Mouse (Mus musculus) neutrophil, adult 5-6 weeks (primary cell): ENCODE measurements at regions not wholly inside any gene's neighbourhood (a gene's known extent, or its start where the extent isn't known, plus 50 kb on each side); places are given as distances from the start of the nearest gene placed in this dataset.
"Not testable (repeated sequence)": the region's sequence is repeated elsewhere in the genome, so short reads cannot be mapped to it uniquely, and the experiment has no call there.

ENCODE experiments used
- ATAC-seq: fragments of 151-379, 151-347 bp; 2 replicates; pipeline ENCODE4 v1.8.0; 2017; ENCODE audit warnings: mild to moderate bottlenecking, moderate TSS enrichment; ENCODE audit not compliant: insufficient number of reproducible peaks, poor library complexity, low FRiP score, severe bottlenecking; ENCODE audit errors: extremely low read depth

DNA sequence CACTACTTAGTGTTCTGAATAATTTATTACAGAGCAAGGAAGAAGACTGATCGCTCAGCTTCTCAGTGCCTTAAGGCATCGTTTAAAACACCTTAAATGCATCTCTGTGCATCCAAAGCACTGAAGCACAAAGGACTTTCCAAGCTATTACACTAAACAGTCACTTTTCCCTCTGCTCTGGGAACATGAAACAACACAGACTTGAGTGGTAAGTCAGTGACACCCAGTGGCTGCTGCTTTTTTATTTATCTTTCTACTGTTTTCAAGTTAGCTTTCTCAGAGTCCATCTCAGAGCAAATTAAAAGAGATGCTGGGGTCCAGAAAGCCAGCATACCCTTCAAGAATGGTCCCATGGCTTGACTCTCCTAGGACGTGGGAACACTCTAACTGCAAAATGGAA lies 162.3 kb upstream of the Ttc29 start:
- no peak for ATAC-seq

DNA sequence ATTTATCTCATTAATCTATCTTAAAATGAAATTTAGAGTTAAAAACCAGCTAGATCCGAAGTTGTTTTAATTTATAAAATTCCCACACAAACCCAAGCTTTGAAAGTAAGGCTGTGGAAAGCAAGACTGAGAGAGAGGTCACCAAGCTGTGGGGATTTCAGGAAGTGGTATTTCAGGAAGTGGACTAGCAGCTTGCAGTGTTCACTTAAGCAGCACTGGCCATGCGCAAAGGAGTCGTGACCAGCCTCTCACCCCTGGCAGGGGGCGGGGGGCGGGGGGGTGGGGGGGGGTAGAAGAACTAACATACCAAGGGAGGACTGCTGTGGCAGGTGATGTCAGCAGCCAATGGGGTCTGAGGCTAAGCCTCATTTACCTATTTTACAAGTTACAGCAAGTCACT lies 158.7 kb upstream of the Ttc29 start:
- ATAC-seq, result no peak

DNA sequence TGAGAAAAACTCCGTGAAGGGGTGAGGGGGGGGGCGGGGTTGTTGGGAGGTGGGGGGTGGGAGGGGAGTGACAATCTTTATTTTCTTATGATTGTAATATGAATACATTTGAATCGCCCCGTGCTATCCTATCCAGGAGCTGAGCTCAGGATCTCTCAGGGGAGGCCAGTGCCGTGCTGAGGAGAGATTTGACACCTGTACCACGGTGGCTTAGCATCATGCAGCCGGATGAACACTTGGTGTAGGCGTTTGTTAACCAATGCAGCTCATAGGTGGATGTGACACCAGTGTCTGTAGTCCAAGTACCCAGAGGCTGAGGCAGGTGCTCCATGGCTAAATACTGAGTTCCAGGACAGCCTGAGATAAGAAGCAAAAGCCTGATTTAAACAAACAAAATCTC lies 158.2 kb upstream of the Ttc29 start:
- ATAC-seq, result no peak

DNA sequence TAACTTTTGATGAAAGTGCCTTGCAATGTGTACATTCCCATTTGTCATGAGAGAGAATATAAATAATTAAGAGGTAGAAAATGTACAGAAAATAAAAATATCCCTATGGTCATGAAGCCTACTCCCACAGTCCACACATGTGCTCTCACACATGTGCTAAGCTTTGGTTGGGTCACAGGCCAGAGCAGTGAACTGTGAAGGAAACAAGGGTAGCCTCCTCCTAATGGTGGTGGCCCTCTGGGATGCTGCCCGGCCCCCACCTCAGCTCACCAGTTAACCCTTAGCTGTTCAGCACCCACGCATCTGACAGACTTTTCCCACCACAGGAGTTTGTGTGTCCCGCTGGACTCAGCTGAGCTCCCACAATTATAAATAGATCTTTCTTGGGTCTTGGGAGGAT lies 157.6 kb upstream of the Ttc29 start:
- no peak for ATAC-seq

DNA sequence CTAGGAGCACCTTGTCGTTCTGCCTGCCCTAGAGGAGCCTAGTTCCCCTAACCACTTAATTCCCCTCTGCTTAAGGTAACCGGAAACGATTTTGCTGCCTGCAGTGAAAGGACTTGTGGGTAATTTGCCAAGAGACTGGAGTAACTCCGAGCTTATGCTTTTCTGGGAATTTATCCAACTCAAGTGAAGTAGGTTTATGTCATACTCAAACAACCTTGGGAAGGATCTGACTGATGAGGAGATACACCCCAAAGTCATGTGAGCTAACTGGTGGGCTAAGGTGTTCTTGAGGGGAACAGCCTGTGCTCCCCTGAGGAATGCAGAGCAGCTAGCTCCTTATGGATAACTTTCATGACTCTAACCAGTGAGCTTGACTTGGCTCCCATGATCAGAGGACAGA lies 155.7 kb upstream of the Ttc29 start:
- no peak for ATAC-seq

DNA sequence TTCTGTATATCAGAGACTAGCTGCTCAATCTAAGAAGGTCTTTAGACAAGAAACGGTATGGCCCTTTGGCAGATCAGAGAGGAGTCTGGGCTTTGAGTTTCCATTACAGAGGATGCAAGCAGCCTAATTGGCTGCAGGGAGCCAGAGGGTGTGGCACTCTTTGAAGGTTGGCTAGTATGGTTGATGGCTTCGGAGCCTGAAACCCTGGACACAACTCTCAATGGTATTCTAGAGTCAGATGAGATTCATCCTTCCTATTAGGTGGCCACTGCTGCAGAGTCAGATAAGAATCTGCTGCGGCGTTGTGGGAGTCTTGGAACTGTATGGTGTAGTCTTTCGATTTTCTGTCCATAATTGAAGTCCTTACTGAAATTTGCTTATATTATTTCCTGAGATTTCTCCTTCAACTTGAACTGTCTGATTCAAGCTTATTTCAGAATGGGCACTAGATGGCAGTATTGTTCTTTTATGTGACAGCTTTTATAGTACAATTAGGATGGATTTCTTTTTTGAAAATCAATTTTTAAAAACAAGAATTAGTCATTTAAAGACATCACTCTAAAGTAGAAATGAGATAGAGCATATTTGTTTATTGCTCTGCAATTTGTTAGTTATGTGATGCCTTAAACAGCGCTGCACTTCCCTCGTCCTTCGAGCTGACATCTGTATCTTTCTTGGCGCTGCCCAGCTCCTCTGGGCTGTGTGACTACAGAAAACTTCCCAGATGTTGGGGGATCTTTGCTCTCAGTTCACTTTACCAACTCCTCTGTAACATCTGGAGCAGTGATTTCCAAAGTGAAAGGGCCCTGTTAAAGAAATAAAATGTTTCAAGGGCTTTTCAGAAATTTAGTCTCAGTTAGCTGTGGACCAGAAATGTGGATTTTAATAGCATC lies 151.0 kb upstream of the Ttc29 start:
- ATAC-seq, result no peak

DNA sequence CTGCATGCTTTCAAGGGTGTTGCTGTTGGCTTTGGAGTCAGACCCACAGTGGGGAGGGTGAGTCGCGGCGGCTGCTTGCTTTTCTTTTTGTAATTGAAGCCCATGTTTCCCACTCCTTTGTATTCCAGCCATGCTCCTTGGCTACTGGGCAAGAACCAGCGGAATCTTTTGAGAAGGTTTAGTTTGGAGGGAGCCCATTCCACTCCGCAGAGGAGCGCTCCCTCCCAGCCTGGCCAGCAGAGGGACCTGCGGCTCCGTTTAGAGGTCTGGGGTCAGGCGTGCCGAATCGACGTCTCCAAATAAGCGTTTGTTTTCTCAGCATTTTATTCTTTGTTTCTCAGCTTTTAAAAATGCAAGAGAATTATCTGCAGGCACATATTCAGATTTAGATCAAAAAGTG lies 149.6 kb upstream of the Ttc29 start:
- no peak for ATAC-seq

DNA sequence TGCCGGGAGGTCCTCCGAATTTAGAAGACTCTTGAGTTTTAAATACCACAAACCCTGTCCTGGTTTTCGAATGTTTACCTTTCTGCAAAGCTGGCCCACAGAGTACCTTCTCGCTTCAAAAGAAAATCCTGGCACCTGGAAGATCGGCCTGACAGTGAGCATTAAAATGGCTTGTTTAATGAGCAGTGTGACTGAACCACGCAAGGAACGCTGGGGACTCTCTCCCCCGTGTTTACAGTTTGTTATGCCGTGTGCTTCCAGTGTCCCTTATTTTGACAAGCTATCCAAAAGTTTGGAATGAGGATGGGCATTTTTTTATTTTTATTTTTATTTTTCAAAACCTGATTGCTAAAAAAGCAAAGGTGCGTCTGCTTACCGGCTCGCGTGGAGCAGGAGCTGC lies 148.9 kb upstream of the Ttc29 start:
- no peak for ATAC-seq

DNA sequence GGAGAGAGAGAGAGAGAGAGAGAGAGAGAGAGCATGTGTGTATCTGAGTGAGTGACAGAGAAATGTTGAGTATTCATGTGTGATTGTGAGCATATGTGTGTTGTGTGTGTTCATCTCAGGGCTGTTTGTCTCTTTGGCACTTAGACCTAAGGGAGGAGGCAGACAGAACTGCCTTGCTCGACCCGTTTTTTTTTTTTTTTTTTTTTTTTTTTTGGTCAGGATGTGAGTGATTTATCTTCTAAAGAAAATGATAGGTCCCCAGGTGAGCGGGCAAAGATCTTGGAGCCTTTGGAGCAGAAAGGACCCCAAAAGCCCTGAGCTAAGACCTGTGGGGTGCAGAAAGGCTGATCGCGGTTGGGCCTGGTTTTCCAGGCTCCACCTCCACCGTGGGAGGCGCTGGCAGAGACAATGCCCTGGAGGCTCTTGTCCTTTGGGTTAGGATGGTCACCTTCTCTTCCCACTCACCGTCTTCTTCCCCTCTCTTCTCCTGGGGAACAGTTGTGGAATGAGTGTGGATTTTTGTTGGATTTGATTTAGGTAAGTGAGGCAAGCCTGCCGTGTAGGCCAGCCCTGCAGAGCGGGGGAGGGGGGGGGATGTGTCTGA lies 147.1 kb upstream of the Ttc29 start:
- no peak for ATAC-seq

DNA sequence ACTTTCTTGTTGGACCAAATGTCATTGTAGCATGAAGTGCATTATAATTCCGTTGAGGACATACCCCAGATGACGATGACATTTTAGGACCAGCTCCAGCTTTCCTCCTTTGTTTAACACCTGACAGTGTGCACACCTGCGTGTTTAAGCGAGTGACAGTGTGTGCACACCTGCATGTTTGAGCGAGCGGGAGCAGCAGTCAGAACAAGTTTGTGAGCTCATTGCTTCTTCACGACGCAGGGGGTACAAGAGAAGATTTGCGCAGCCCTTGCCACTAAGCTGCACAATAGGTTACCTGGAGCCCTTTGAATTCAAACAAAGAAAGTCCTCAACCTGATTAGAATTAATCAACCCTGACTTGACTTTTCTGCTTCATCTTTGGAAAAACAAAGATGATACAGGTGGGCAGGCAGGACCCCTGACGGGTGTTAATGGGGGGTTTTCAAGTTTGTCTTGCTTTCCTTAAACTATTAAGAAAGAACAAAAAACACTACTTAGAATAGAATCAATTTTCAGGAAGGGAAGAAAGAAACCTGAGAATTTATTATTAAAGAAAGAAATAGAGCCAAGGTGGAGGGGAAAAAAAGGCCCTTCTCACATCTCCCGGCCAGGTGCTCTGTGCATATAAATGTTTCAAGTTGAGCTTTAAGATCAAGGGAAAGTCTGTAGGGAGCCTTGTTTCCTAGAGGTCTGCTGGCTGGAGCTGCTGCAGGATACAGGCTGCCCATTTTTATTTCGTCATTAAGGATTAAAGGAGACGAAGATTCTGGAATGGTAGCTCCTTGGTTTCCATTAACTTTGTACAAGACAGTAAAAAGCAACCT lies 144.8 kb upstream of the Ttc29 start:
- ATAC-seq, result no peak

DNA sequence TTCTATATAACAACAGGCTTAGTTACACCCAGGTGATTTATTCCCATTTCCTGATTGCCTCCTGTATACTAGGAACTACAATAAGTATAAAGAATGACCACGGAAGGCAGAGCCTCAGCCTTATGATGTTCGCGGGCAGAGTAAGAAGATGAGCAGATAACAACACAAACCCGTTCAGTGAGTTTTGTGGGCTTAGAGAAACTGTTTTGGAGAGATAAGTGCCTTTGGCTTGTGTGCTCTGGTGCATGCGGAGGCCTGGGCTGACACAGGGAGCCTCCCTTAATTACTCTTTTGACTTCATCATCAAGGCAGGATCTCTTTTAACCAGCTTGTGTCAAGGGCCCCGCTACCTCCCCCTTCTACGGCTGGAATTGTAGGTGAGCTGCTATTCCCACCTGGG lies 139.3 kb upstream of the Ttc29 start:
- no peak for ATAC-seq

DNA sequence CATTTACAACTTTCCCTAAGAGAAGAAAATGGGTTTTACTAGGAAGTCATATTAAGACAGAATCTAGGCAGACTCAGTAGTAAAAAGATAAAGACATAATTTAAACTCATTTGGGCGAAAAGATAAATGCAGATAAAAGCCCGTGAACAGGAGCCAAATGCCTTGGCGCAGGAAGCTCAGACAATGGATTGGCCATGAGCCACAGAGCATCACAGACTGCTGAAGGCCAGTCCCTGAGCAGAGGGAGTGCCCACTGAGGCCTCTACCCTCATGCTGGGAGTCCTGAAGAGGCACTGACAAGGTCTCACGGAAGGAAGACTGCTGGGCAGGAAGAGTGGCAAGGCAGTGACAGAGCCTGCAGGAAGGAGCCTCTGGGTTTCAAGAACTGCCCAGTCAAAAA lies 136.0 kb upstream of the Ttc29 start:
- ATAC-seq, result no peak

DNA sequence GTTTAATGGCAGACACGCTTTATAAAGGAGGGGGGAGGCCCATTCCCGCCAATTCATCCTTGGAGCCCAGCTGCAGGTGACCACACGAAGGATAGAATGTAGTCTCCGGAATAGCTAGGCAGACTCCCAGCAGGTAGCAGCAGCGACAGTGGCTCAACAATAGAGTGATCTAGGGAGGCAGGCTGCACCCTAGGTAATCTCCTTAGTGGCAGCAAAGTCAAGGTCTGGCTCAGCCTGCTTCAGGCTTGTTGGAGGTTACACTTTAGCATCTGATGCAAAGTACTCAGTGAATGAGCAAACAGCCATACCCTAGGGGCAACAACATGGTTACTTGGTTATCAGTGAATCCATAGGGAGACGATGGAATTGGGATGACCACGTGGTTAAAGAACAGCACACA lies 131.7 kb upstream of the Ttc29 start:
- ATAC-seq, result not testable (repeated sequence)

DNA sequence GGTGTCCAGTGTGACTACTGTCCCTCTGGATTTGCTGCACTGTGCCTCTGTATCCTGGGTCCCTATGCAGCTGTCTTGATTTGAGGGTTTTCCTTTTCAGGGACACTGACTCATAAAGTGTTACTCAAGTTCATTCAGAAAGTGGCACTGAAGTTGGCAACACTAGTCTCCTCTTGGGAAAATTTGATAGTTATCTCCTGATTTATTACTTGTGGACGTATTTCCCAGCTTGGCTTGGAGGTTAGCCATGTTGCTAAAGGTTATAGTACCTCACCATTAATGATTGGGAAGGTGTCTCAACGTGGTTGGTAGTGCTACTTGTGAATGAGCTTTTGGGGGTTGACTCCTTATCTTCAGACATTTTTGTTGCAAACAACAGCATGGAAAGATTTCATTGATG lies 130.1 kb upstream of the Ttc29 start:
- ATAC-seq, result no peak

DNA sequence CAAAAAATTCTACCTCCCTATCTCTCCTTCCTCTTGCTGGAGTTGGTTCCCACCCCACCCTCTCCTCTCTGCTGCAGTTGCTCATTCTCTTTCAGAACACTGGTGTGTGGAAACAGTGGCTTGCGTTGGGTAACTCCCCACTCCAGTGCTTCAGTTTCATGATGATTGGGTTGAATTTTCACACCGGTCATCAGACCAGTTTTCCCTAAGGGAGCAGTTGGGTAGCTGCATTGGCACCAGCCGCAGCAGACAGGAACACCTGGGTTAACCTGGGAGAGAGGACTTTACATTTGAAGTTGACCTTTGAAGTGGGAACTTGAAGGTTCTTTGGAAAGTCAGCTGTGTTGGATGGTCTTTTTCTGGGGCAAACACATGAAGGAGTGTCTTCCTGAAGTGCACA lies 126.7 kb upstream of the Ttc29 start:
- ATAC-seq, result no peak

DNA sequence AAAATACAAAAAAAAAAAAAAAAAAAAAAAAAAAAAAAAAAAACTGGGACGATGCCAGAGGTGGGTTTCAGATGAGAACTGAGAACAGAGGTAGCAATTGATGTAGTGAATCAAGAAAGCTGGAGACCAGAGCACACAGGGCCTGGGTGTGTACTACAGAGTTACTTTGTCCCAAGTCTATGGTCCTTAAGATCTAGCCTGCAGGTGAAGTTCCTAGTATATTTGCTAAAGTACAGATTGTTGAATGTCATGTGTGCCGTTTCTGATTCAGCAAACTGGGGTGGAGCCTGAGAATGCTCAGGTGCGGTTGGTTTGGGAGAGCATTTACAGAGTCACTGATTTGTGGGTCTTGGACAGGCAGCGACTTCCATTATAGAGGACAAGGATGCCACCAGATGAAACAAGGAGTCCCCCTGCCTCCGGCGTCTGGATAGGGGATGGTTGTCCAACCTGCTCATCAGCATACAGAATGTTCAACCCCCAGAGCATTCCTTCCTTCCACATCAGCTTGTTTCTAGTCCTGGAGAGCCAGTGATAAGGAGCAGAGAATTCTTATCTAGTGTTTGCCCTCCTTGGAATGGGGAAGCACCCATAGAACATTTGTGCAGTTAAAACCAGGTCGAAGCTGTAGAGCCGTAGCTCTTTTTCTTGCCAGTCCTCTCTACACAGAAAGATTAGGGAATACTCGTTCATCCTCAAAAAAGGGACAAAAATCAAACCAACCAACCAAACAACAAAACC lies 122.5 kb upstream of the Ttc29 start:
- no peak for ATAC-seq

DNA sequence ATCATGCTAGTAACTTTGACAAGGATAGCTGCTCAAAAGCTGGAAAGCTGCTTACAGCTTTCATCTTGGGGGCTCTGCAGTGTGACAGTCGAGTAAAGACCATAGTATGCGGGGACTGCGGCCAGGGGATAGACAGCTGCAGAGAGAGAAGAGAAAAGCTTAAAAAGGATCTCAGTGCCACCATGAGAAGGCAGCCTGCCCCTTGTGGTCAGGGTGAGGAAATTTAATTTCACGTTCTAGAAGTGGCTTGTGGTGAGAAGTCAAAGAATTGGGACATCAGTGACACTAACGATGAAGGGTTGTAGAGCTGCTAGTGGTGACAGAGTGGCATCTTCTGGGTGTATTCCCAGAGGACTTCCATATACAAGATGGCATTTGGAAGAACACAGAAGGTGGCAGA lies 116.7 kb upstream of the Ttc29 start:
- no peak for ATAC-seq

DNA sequence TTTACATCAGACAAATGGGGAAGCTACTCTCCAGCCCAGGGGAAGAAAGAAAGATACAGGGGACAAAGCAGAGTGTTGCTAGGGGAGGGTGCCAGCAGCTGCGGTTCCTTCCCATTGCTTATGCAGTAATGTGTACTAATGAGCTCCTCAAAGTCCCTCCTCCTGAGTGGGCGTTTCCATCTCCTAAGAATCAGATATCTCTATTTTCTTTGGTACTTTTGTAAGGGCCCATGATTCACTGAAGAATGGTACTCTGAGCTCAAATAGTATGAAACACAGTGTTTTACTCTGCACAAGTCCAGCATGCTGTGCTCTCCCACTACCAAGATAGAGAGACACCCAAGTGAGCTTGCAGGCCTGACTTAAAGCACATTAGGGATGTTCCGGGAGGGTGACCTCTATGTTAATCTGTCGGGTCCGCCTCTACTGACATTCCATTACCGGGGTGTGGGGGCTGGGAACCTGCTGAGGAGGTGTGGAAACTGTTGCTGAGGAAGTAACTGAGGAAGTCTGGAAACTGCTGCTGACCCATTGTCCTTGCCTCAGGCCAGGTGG lies 114.8 kb upstream of the Ttc29 start:
- no peak for ATAC-seq

DNA sequence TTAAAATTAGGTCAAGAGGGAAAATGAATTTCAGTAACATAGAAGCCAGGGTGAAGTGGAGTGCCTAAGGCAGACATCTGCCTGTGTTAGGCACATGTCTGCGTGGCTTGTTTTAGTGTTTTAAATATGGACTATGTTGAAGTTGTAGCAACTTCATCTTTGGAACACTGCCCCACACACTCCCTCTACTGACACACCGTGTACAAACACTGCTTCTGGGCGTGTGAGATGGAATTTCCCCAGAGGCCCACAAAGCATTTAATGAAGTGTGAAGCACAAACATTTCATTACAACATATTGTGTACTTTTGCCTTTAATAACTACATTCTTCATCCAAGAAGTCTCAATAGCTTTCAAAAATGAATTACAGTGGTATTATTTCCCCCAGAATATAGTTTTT lies 114.0 kb upstream of the Ttc29 start:
- ATAC-seq, result no peak
